Mouse (Mus musculus) ES-Bruce4 (cell line): ENCODE measurements around the gene Arfgap3. TPM values are rescaled to one million over a fixed set of nuclear protein-coding genes. Genes with fewer than 3 reads are reported as not detected.

Experiments used
- H3K27ac ChIP-seq: 2 replicates; pipeline ENCODE4 v1.5.1; 2012; ENCODE audit warnings: low read length, inconsistent platforms; ENCODE audit not compliant: insufficient read depth
- H3K27me3 ChIP-seq: 2 replicates; pipeline ENCODE4 v1.6.1; 2012; ENCODE audit warnings: mild to moderate bottlenecking, low read length, inconsistent platforms; ENCODE audit not compliant: control insufficient read depth, poor library complexity, insufficient read depth, severe bottlenecking
- H3K36me3 ChIP-seq: 2 replicates; pipeline ENCODE4 v1.6.1; 2012; ENCODE audit warnings: inconsistent platforms, mild to moderate bottlenecking, low read length, moderate library complexity; ENCODE audit not compliant: control insufficient read depth, poor library complexity, insufficient read depth, severe bottlenecking
- H3K4me1 ChIP-seq: one replicate; pipeline ENCODE4 v1.8.1; 2011; ENCODE audit warnings: low read length; ENCODE audit not compliant: control insufficient read depth, insufficient read depth
- H3K4me3 ChIP-seq: 2 replicates; pipeline ENCODE4 v1.5.1; 2011; ENCODE audit warnings: low read depth, mild to moderate bottlenecking, low read length
- H3K9ac ChIP-seq: 2 replicates; pipeline ENCODE4 v1.6.1; 2012; ENCODE audit warnings: low read depth, mild to moderate bottlenecking, inconsistent platforms; ENCODE audit not compliant: poor library complexity, severe bottlenecking
- H3K9me3 ChIP-seq: replicated peaks from 2 replicates; pipeline ENCODE4 v1.6.1; 2012; ENCODE audit warnings: mild to moderate bottlenecking, low read length, inconsistent platforms; ENCODE audit not compliant: control insufficient read depth, poor library complexity, insufficient read depth, severe bottlenecking
- CTCF ChIP-seq: IDR thresholded peaks from one replicate; pipeline ENCODE4 v1.8.1; 2011; ENCODE audit warnings: low read depth, low read length
- EP300 ChIP-seq: IDR thresholded peaks from 2 replicates; pipeline ENCODE4 v1.6.1; 2011; ENCODE audit warnings: low read depth, low read length; ENCODE audit not compliant: insufficient read depth
- POLR2A ChIP-seq: IDR thresholded peaks from one replicate; pipeline ENCODE4 v1.8.1; 2011; ENCODE audit warnings: low read length; ENCODE audit not compliant: insufficient read depth
- polyA plus RNA-seq: library from polyadenylated mRNA; stranded (reverse); fragments of >200 nt; gene quantifications from 2 replicates; pipeline ENCODE4 v1.2.4, GENCODE M21; 2011; ENCODE audit warnings: low read depth; ENCODE audit not compliant: missing spikeins, insufficient read depth, insufficient read length

Arfgap3 gene
- polyA plus RNA-seq, 1 experiment, result 10.0 TPM

- H3K9ac ChIP-seq, result no peak overlapping the region
- no peak overlapping the region for H3K27ac ChIP-seq
These were observed 50.0 kb downstream of the Arfgap3 start for GRCm38 (mm10) chr15:83299916-83300582.

GRCm38 (mm10) chr15:83299450-83299849, 50.6 kb downstream of the Arfgap3 start:
- Histone ChIP-seq H3K9me3 (no peaks in the 10 kb centered on the region), H3K36me3 (no peaks in the 10 kb centered on the region), H3K27me3 (no peaks in the 10 kb centered on the region), H3K4me3 (no peak overlapping the region), H3K27ac (no peak overlapping the region), H3K9ac (no peak overlapping the region), H3K4me1 (peaks cover 4% of the 10 kb centered on the region)
- TF ChIP-seq POLR2A (no peak), CTCF (no peak), EP300 (no peak)

More at GRCm38 (mm10) chr15:83299916-83300582, 50.0 kb downstream of the Arfgap3 start:
- H3K36me3 ChIP-seq, result no peaks in the 10 kb centered on the region
- peaks cover 4% of the 10 kb centered on the region for H3K4me1 ChIP-seq
- TF ChIP-seq POLR2A (no peak), EP300 (no peak), CTCF (no peak)
- H3K27me3 ChIP-seq, result no peaks in the 10 kb centered on the region
- no peaks in the 10 kb centered on the region for H3K9me3 ChIP-seq
- no peak overlapping the region for H3K4me3 ChIP-seq

- H3K9me3 ChIP-seq, result no peaks in the 10 kb centered on the region
- H3K4me1 ChIP-seq, result peaks cover 4% of the 10 kb centered on the region
- no peak overlapping the region for H3K27ac ChIP-seq
- TF ChIP-seq CTCF (peak; percentile 17), EP300 (no peak), POLR2A (no peak)
- H3K27me3 ChIP-seq, result no peaks in the 10 kb centered on the region
- H3K36me3 ChIP-seq, result no peaks in the 10 kb centered on the region
- H3K4me3 ChIP-seq, result no peak overlapping the region
- H3K9ac ChIP-seq, result no peak overlapping the region
These were observed 51.2 kb downstream of the Arfgap3 start for GRCm38 (mm10) chr15:83298810-83299209.

- H3K27ac ChIP-seq, result no peak overlapping the region
- no peak overlapping the region for H3K9ac ChIP-seq
- peaks cover 4% of the 10 kb centered on the region for H3K4me1 ChIP-seq
- no peaks in the 10 kb centered on the region for H3K9me3 ChIP-seq
- no peaks in the 10 kb centered on the region for H3K27me3 ChIP-seq
- H3K4me3 ChIP-seq, result no peak overlapping the region
- H3K36me3 ChIP-seq, result no peaks in the 10 kb centered on the region
- TF ChIP-seq CTCF, result peak; percentile 16
- TF ChIP-seq POLR2A, result no peak
These were observed 51.7 kb downstream of the Arfgap3 start for GRCm38 (mm10) chr15:83298313-83298712.

- no peak overlapping the region for H3K27ac ChIP-seq
- H3K4me3 ChIP-seq, result no peak overlapping the region
- no peaks in the 10 kb centered on the region for H3K36me3 ChIP-seq
- H3K4me1 ChIP-seq, result peaks cover 4% of the 10 kb centered on the region
- H3K9me3 ChIP-seq, result no peaks in the 10 kb centered on the region
- TF ChIP-seq POLR2A (no peak), CTCF (no peak), EP300 (no peak)
- H3K9ac ChIP-seq, result no peak overlapping the region
- no peaks in the 10 kb centered on the region for H3K27me3 ChIP-seq
These were observed 53.2 kb downstream of the Arfgap3 start for GRCm38 (mm10) chr15:83296771-83297311.

- TF ChIP-seq CTCF (no peak), POLR2A (no peak), EP300 (no peak)
- H3K27ac ChIP-seq, result no peak overlapping the region
These were observed 54.0 kb downstream of the Arfgap3 start for GRCm38 (mm10) chr15:83296050-83296449.

More at GRCm38 (mm10) chr15:83296050-83296449, 54.0 kb downstream of the Arfgap3 start:
- H3K9me3 ChIP-seq, result no peaks in the 10 kb centered on the region
- peaks cover 4% of the 10 kb centered on the region for H3K4me1 ChIP-seq
- no peak overlapping the region for H3K4me3 ChIP-seq
- no peak overlapping the region for H3K9ac ChIP-seq
- H3K27me3 ChIP-seq, result no peaks in the 10 kb centered on the region
- no peaks in the 10 kb centered on the region for H3K36me3 ChIP-seq
